Mouse (Mus musculus) MEL-GATA-1-ER (cell line): ENCODE measurements at regions not wholly inside any gene's neighbourhood (a gene's known extent, or its start where the extent isn't known, plus 50 kb on each side); places are given as distances from the start of the nearest gene placed in this dataset.

ENCODE experiments used
- DNase-seq: peaks from one replicate; pipeline ENCODE4 v3.0.0-alpha.2; 2012; ENCODE audit warnings: low read depth; ENCODE audit errors: extremely low read depth

- DNase-seq, result no peak
Observed at GRCm38 (mm10) chr10:37282951-37283350, 144.2 kb upstream of the Marcks start.

GRCm38 (mm10) chr10:37280823-37281222 is 142.1 kb upstream of the Marcks start:
- DNase-seq, result no peak

- DNase-seq, result peak; percentile 64
Observed at GRCm38 (mm10) chr10:37280150-37280820, 141.6 kb upstream of the Marcks start.

GRCm38 (mm10) chr10:37279316-37279715 is 140.6 kb upstream of the Marcks start:
- no peak for DNase-seq

GRCm38 (mm10) chr10:37275857-37276256 is 137.1 kb upstream of the Marcks start:
- no peak for DNase-seq

GRCm38 (mm10) chr10:37275271-37275670 is 136.6 kb upstream of the Marcks start:
- DNase-seq, result no peak

GRCm38 (mm10) chr10:37271967-37272366 is 133.2 kb upstream of the Marcks start:
- no peak for DNase-seq

GRCm38 (mm10) chr10:37270236-37271000 is 131.7 kb upstream of the Marcks start:
- no peak for DNase-seq

GRCm38 (mm10) chr10:37266909-37267308 is 128.2 kb upstream of the Marcks start:
- DNase-seq, result no peak

GRCm38 (mm10) chr10:37260791-37261488 is 122.2 kb upstream of the Marcks start:
- DNase-seq, result peak; percentile 51

- no peak for DNase-seq
Observed at GRCm38 (mm10) chr10:37259186-37259585, 120.5 kb upstream of the Marcks start.

- DNase-seq, result no peak
Observed at GRCm38 (mm10) chr10:37257544-37257943, 118.8 kb upstream of the Marcks start.

- no peak for DNase-seq
Observed at GRCm38 (mm10) chr10:37250934-37251521, 112.3 kb upstream of the Marcks start.

- no peak for DNase-seq
Observed at GRCm38 (mm10) chr10:37250157-37250556, 111.4 kb upstream of the Marcks start.

- no peak for DNase-seq
Observed at GRCm38 (mm10) chr10:37249511-37249910, 110.8 kb upstream of the Marcks start.

GRCm38 (mm10) chr10:37247121-37247520 is 108.4 kb upstream of the Marcks start:
- no peak for DNase-seq

GRCm38 (mm10) chr10:37243136-37243535 is 104.4 kb upstream of the Marcks start:
- no peak for DNase-seq

- DNase-seq, result no peak
Observed at GRCm38 (mm10) chr10:37241821-37242263, 103.1 kb upstream of the Marcks start.

- DNase-seq, result no peak
Observed at GRCm38 (mm10) chr10:37240634-37241033, 101.9 kb upstream of the Marcks start.

GRCm38 (mm10) chr10:37240201-37240600 is 101.5 kb upstream of the Marcks start:
- no peak for DNase-seq

GRCm38 (mm10) chr10:37236001-37236822 is 97.5 kb upstream of the Marcks start:
- no peak for DNase-seq
